Mouse (Mus musculus): ENCODE data around the gene Atp1b2. TPM values are rescaled to one million over a fixed set of nuclear protein-coding genes. Genes with fewer than 3 reads are reported as not detected.
"Not testable (repeated sequence)": the region's sequence is repeated elsewhere in the genome, so short reads cannot be mapped to it uniquely, and the experiment has no call there.

The Atp1b2 gene
- polyA plus RNA-seq, 1 experiment from 2014 or later, result 31.0 TPM

DNA sequence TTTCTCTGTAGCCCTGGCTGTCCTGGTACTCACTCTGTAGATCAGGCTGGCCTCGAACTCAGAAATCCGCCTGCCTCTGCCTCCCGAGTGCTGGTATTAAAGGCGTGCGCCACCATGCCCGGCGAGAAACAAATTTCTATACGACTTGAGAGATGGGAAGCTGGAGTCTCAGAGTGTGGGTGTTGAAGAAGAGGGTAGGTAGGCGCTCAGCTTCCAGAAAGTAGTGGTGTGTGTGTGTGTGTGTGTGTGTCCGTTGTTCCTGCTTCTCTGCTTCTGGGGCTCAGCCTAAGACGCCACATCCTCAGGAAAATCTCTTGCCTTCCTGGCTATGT, 8.5 kb upstream of the Atp1b2 start:
- peak overlapping the region; percentile 57 for H3K4me2 ChIP-seq
- not testable (repeated sequence) for ATAC-seq (replicated peaks; ENCODE audit: insufficient number of reproducible peaks, low FRiP score, low TSS enrichment); H3K36me3 ChIP-seq (ENCODE audit: control insufficient read depth, insufficient read depth, low read length); H3K4me3 ChIP-seq (ENCODE audit: low read depth, low read length); H3K9me3 ChIP-seq (replicated peaks; ENCODE audit: control insufficient read depth, low read length); H3K27ac ChIP-seq (ENCODE audit: low read depth, low read length); H3K27me3 ChIP-seq (ENCODE audit: control insufficient read depth, insufficient read depth, low read length); H3K4me1 ChIP-seq (ENCODE audit: control insufficient read depth, insufficient read depth, low read length); H3K9ac ChIP-seq (ENCODE audit: low read depth, low read length)
- 56% methylated on average over 11 of the region's 11 CpGs for WGBS (ENCODE audit: insufficient replicate concordance)

DNA sequence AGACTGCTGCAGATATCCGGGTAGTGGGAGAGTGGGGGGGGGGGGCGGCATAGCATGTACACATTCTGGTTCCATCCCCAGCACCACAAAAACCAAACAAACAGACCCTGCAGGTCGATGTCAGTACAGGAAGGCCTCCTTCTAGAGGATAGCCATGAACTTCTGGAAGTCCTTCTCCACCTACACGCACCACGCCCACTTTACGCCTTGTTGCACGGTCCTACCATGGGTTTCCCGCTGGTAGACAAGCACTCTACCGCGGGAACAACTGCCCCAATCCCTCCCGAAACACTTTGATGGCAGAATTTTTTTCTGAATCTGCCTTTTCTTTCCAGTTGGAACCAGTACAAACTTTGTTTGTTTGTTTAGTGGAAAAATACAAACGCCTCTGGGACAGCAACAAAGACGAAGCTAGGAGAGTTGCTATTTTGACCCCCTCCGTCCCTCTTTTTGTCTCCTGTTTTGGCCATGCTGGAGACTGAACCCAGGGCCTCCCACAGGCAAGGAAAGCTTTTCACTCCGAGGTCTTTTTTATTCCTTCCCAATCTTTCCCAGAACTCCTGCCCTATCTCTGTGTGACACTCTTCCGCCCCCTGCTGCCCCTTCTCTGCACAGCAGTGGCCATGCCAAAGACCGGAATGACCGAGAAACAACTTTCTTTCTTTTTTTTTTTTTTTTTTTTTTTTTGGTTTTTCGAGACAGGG, 8.0 kb upstream of the Atp1b2 start:
- H3K27me3 ChIP-seq (ENCODE audit: control insufficient read depth, insufficient read depth, low read length), result no peaks in the 10 kb centered on the region
- no peak for ATAC-seq (replicated peaks; ENCODE audit: insufficient number of reproducible peaks, low FRiP score, low TSS enrichment)
- WGBS (ENCODE audit: insufficient replicate concordance), result 7% methylated on average over 19 of the region's 19 CpGs
- H3K4me1 ChIP-seq (ENCODE audit: control insufficient read depth, insufficient read depth, low read length), result peaks cover 8% of the 10 kb centered on the region; the same call in 1 of the 2 replicates
- H3K27ac ChIP-seq (ENCODE audit: low read depth, low read length), result no peak overlapping the region
- peak overlapping the region; percentile 57 for H3K4me2 ChIP-seq
- no peaks in the 10 kb centered on the region for H3K36me3 ChIP-seq (ENCODE audit: control insufficient read depth, insufficient read depth, low read length)
- H3K9me3 ChIP-seq (replicated peaks; ENCODE audit: control insufficient read depth, low read length), result no peaks in the 10 kb centered on the region
- H3K9ac ChIP-seq (ENCODE audit: low read depth, low read length), result peak overlapping the region; percentile 69
- peak overlapping the region; percentile 23; the same call in 1 of the 2 replicates for H3K4me3 ChIP-seq (ENCODE audit: low read depth, low read length)

DNA sequence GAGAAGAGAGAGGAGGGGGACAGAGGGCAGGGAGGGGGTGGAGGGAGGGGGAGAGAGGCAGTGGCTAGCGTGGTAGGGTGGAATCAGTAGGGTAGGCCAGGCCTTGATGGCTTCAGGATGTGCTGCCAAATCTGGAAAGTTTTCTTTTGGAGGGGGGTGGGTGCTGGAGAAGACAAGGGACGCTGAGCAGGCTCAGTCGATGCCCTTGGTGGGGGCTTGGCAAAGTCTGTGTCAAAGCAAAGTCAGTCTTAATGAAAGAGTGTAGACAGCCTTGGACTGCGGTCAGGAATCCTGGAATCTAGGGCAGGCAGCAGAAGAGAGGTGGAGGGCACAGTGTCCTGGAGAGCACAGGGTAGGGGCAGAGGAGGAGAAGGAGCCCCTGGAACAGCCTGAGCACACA, 5.2 kb upstream of the Atp1b2 start:
- 48% methylated on average over 4 of the region's 4 CpGs for WGBS (ENCODE audit: insufficient replicate concordance)
- Histone ChIP-seq H3K4me2 (no peak overlapping the region; the same call in 1 of the 2 replicates), H3K36me3 (ENCODE audit: control insufficient read depth, insufficient read depth, low read length) (no peaks in the 10 kb centered on the region), H3K9ac (ENCODE audit: low read depth, low read length) (0 out of 2 replicates have a peak overlapping the region, but pooled peaks have one; percentile 16), H3K4me3 (ENCODE audit: low read depth, low read length) (no peak overlapping the region), H3K9me3 (replicated peaks; ENCODE audit: control insufficient read depth, low read length) (no peaks in the 10 kb centered on the region), H3K4me1 (ENCODE audit: control insufficient read depth, insufficient read depth, low read length) (peaks cover 6% of the 10 kb centered on the region; the same call in 1 of the 2 replicates), H3K27ac (ENCODE audit: low read depth, low read length) (no peak overlapping the region), H3K27me3 (ENCODE audit: control insufficient read depth, insufficient read depth, low read length) (no peaks in the 10 kb centered on the region)
- ATAC-seq (replicated peaks; ENCODE audit: insufficient number of reproducible peaks, low FRiP score, low TSS enrichment), result no peak

DNA sequence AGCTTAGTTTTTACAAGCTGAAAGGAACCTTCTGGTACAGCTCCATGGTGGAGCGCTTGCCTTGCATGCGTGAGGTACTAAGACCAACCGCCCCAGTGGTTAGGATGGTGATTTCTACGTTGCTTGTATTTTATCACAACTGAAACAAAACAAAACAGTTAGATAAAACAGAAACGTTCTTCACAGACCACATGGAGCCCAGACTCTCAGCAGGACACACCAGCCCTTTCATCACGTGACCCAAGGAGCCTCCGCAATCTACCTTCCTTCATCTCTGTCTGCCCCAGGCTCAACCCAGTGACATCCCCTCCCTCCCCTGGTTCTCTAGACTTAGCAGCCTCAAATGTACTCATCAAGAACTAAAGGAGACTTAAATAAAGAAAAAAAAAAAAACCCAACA, 3.7 kb upstream of the Atp1b2 start:
- Histone ChIP-seq H3K27me3 (ENCODE audit: control insufficient read depth, insufficient read depth, low read length) (no peaks in the 10 kb centered on the region), H3K4me2 (no peak overlapping the region), H3K4me3 (ENCODE audit: low read depth, low read length) (no peak overlapping the region), H3K36me3 (ENCODE audit: control insufficient read depth, insufficient read depth, low read length) (no peaks in the 10 kb centered on the region), H3K9me3 (replicated peaks; ENCODE audit: control insufficient read depth, low read length) (no peaks in the 10 kb centered on the region), H3K9ac (ENCODE audit: low read depth, low read length) (no peak overlapping the region), H3K27ac (ENCODE audit: low read depth, low read length) (no peak overlapping the region; the same call in 1 of the 2 replicates), H3K4me1 (ENCODE audit: control insufficient read depth, insufficient read depth, low read length) (peaks cover 8% of the 10 kb centered on the region; the same call in 1 of the 2 replicates)
- 40% methylated on average over 7 of the region's 7 CpGs for WGBS (ENCODE audit: insufficient replicate concordance)
- no peak for ATAC-seq (replicated peaks; ENCODE audit: insufficient number of reproducible peaks, low FRiP score, low TSS enrichment)

DNA sequence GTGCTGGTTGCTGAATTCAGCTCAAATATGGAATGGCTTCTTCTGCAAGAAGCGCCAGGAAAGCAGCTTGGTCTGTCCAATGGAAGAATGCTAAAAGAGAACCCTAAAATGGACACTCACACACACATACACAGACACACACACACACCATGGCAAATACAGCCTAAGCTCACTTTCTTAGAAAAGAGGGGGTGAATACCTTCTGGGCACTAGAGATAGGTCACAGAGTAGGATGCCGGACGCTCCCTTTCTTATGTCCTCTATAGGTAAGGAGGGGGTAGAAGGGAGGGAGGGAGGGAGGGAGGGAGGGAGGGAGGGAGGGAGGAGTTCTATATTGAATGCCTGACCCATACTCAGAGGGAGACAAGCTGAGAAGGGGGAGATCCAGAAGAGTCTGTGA, 2.8 kb upstream of the Atp1b2 start:
- Histone ChIP-seq H3K27ac (ENCODE audit: low read depth, low read length) (no peak overlapping the region; the same call in 1 of the 2 replicates), H3K36me3 (ENCODE audit: control insufficient read depth, insufficient read depth, low read length) (no peaks in the 10 kb centered on the region), H3K4me3 (ENCODE audit: low read depth, low read length) (no peak overlapping the region), H3K4me1 (ENCODE audit: control insufficient read depth, insufficient read depth, low read length) (peaks cover 10% of the 10 kb centered on the region; the same call in 1 of the 2 replicates), H3K9me3 (replicated peaks; ENCODE audit: control insufficient read depth, low read length) (no peaks in the 10 kb centered on the region), H3K4me2 (no peak overlapping the region), H3K27me3 (ENCODE audit: control insufficient read depth, insufficient read depth, low read length) (no peaks in the 10 kb centered on the region), H3K9ac (ENCODE audit: low read depth, low read length) (no peak overlapping the region)
- 76% methylated on average over 3 of the region's 3 CpGs for WGBS (ENCODE audit: insufficient replicate concordance)
- no peak for ATAC-seq (replicated peaks; ENCODE audit: insufficient number of reproducible peaks, low FRiP score, low TSS enrichment)

DNA sequence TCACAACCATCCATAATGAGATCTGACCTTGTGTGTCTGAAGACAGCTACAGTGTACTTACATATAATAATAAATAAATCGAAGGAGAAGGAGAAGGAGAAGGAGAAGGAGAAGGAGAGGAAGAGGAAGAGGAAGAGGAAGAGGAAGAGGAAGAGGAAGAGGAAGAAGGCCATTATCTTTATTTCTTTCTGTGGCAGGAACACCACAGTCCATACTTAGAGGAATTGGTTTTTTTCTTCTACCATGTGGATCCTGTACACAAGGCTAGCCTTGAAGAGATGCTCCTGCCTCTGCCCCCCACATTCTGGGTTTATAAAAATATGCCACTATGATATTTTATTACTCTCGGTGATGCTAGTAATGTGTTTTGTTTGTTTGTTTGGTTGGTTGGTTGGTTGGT, 1.1 kb upstream of the Atp1b2 start:
- Histone ChIP-seq H3K4me1 (ENCODE audit: control insufficient read depth, insufficient read depth, low read length) (peaks cover 17% of the 10 kb centered on the region), H3K27me3 (ENCODE audit: control insufficient read depth, insufficient read depth, low read length) (no peaks in the 10 kb centered on the region), H3K36me3 (ENCODE audit: control insufficient read depth, insufficient read depth, low read length) (no peaks in the 10 kb centered on the region), H3K4me2 (no peak overlapping the region), H3K9ac (ENCODE audit: low read depth, low read length) (no peak overlapping the region), H3K27ac (ENCODE audit: low read depth, low read length) (no peak overlapping the region), H3K9me3 (replicated peaks; ENCODE audit: control insufficient read depth, low read length) (no peaks in the 10 kb centered on the region), H3K4me3 (ENCODE audit: low read depth, low read length) (no peak overlapping the region)
- no peak for ATAC-seq (replicated peaks; ENCODE audit: insufficient number of reproducible peaks, low FRiP score, low TSS enrichment)
- 81% methylated on average over 2 of the region's 2 CpGs for WGBS (ENCODE audit: insufficient replicate concordance)

DNA sequence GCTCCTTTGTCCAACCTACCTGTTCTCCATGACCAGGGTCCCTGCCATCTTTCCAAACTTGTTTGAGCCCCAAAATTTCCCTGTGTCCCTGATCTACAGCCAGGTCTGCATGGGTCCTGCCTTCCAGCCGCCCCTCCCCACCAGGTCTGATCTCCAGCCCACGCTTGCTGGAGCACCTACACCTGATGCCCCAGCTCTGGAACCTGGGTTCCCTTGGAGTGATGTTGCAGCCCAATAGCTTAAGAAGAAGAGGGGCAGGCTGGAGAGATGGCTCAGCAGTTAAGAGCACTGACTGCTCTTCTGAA, 701 bp upstream of the Atp1b2 start:
- Histone ChIP-seq H3K9ac (ENCODE audit: low read depth, low read length) (peak overlapping the region; percentile 54), H3K36me3 (ENCODE audit: control insufficient read depth, insufficient read depth, low read length) (no peaks in the 10 kb centered on the region), H3K4me2 (peak overlapping the region; percentile 99), H3K27me3 (ENCODE audit: control insufficient read depth, insufficient read depth, low read length) (no peaks in the 10 kb centered on the region), H3K27ac (ENCODE audit: low read depth, low read length) (peak overlapping the region; percentile 50; the same call in 1 of the 2 replicates), H3K4me3 (ENCODE audit: low read depth, low read length) (peak overlapping the region; percentile 59), H3K9me3 (replicated peaks; ENCODE audit: control insufficient read depth, low read length) (no peaks in the 10 kb centered on the region), H3K4me1 (ENCODE audit: control insufficient read depth, insufficient read depth, low read length) (peaks cover 21% of the 10 kb centered on the region)
- no peak for ATAC-seq (replicated peaks; ENCODE audit: insufficient number of reproducible peaks, low FRiP score, low TSS enrichment)
- WGBS (ENCODE audit: insufficient replicate concordance), result 67% methylated on average over 2 of the region's 2 CpGs

DNA sequence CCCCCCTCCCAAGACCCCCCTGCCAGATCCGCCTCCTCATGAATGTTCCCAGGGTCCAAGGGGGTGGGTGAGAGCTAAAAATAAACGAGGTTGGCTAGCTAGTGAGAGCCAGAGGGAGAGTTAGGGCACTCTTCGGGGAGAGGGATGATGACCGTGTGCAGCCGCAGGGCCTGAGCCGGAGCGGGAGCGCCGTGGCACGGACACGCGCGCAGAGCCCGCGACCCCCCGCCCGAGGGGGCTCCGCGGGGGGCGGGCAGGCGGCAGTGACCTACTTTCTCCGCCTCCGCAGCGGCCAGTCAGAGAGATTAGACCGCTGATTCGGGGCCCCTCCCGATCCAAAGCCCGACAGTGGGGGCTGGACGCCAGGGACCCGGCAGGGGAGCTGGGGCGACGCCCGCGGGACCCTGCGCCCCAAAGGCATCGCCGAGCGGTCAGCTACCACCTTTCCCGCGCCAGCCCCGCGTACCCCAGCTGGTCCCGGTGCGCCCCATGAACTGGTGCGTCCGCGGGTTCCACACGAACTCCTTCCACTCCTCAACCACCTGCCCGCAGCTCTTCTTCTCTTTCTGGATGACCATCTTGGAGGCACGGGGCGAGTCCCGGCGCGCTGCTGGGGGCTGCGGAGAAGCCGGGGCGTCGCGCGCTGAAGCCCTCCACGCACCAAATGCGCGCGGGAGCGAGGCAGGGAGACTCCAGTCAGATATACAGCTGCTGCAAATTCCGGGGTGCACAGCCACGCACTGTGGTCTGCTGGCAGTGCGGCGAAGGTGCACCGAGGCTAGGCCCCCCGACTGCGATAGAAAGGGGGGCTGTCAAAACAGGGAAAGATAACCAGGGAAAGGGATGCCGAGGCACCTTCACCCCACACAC, 712 bp downstream of the Atp1b2 start:
- H3K4me3 ChIP-seq (ENCODE audit: low read depth, low read length), result peak overlapping the region; percentile 59
- H3K27ac ChIP-seq (ENCODE audit: low read depth, low read length), result peak overlapping the region; percentile 77
- no peaks in the 10 kb centered on the region for H3K9me3 ChIP-seq (replicated peaks; ENCODE audit: control insufficient read depth, low read length)
- peaks cover 35% of the 10 kb centered on the region for H3K4me1 ChIP-seq (ENCODE audit: control insufficient read depth, insufficient read depth, low read length)
- H3K36me3 ChIP-seq (ENCODE audit: control insufficient read depth, insufficient read depth, low read length), result no peaks in the 10 kb centered on the region
- H3K27me3 ChIP-seq (ENCODE audit: control insufficient read depth, insufficient read depth, low read length), result no peaks in the 10 kb centered on the region
- under 1% methylated on average over 63 of the region's 73 CpGs for WGBS (ENCODE audit: insufficient replicate concordance)
- peak overlapping the region; percentile 99 for H3K4me2 ChIP-seq
- no peak for ATAC-seq (replicated peaks; ENCODE audit: insufficient number of reproducible peaks, low FRiP score, low TSS enrichment)
- H3K9ac ChIP-seq (ENCODE audit: low read depth, low read length), result peak overlapping the region; percentile 83
